Mouse (Mus musculus) midbrain, embryonic 16.5 days (tissue): ENCODE measurements around the gene Rad23b. TPM values are rescaled to one million over a fixed set of nuclear protein-coding genes. Genes with fewer than 3 reads are reported as not detected.

Source experiments
- ATAC-seq: fragments of 200-750 bp; cut with Nextera tagmentation; 2 replicates; pipeline ENCODE4 v1.8.0; 2017; ENCODE audit warnings: moderate TSS enrichment
- H3K27ac ChIP-seq: fragments of 300-500 bp; sonication (generic); 2 replicates; pipeline ENCODE4 v1.5.1; 2014; ENCODE audit warnings: mild to moderate bottlenecking, low read length, mixed read lengths
- H3K27me3 ChIP-seq: fragments of 300-500 bp; sonication (generic); 2 replicates; pipeline ENCODE4 v1.6.1; 2014; ENCODE audit warnings: low read depth, low read length, mixed read lengths; ENCODE audit not compliant: control insufficient read depth, insufficient read depth
- H3K36me3 ChIP-seq: fragments of 300-500 bp; sonication (generic); 2 replicates; pipeline ENCODE4 v1.6.1; 2014; ENCODE audit warnings: mild to moderate bottlenecking, low read length, moderate library complexity, mixed read lengths; ENCODE audit not compliant: control insufficient read depth, insufficient read depth
- H3K4me1 ChIP-seq: fragments of 300-500 bp; sonication (generic); 2 replicates; pipeline ENCODE4 v1.6.1; 2014; ENCODE audit warnings: mild to moderate bottlenecking, low read length, mixed read lengths; ENCODE audit not compliant: control insufficient read depth, insufficient read depth
- H3K4me2 ChIP-seq: fragments of 300-500 bp; sonication (generic); 2 replicates; pipeline ENCODE4 v1.6.1; 2014; ENCODE audit warnings: mild to moderate bottlenecking, low read length, mixed read lengths
- H3K4me3 ChIP-seq: fragments of 300-500 bp; sonication (generic); 2 replicates; pipeline ENCODE4 v1.5.1; 2014; ENCODE audit warnings: low read depth, mild to moderate bottlenecking, low read length, moderate library complexity, mixed read lengths
- H3K9ac ChIP-seq: fragments of 300-500 bp; sonication (generic); 2 replicates; pipeline ENCODE4 v1.6.1; 2014; ENCODE audit warnings: low read depth, low read length, mixed read lengths
- H3K9me3 ChIP-seq: fragments of 300-500 bp; sonication (generic); replicated peaks from 2 replicates; pipeline ENCODE4 v1.6.1; 2014; ENCODE audit warnings: mild to moderate bottlenecking, low read length, mixed read lengths; ENCODE audit not compliant: control insufficient read depth, poor library complexity, severe bottlenecking
- WGBS: fragments of 180-500 bp; shearing (Covaris S2); extraction: QIAGEN DNeasy Blood & Tissue Kit; methylation state at CpG from one replicate; pipeline ENCODE4 v1.1.7; 2014; 5-methylcytosine and 5-hydroxymethylcytosine counted together
- polyA plus RNA-seq: library from polyadenylated mRNA; unstranded; fragments of >200 nt; fragmentation: Nextera tagmentation; extraction: Ambion mirVana; gene quantifications from 2 replicates; pipeline ENCODE4 v1.2.1, GENCODE M21; 2015

Rad23b gene
- polyA plus RNA-seq, 1 experiment from 2014 or later = 84.4 TPM

GRCm38 (mm10) chr4:55350219-55350931 is 532 bp downstream of the Rad23b start:
- H3K4me1 ChIP-seq = peaks cover 39% of the 10 kb centered on the region
- H3K9ac ChIP-seq = peak overlapping the region; percentile 91
- peak overlapping the region; percentile 100 for H3K4me3 ChIP-seq
- H3K36me3 ChIP-seq = no peaks in the 10 kb centered on the region
- peak overlapping the region; percentile 80 for H3K4me2 ChIP-seq
- no peaks in the 10 kb centered on the region for H3K27me3 ChIP-seq
- H3K27ac ChIP-seq = peak overlapping the region; percentile 95
- H3K9me3 ChIP-seq = no peaks in the 10 kb centered on the region
- under 1% methylated on average over 58 of the region's 66 CpGs for WGBS
- peak; percentile 76 for ATAC-seq

GRCm38 (mm10) chr4:55351037-55351436 is 1.2 kb downstream of the Rad23b start:
- no peaks in the 10 kb centered on the region for H3K36me3 ChIP-seq
- WGBS = 17% methylated on average over 12 of the region's 12 CpGs
- peak overlapping the region; percentile 95 for H3K27ac ChIP-seq
- peak overlapping the region; percentile 100 for H3K4me3 ChIP-seq
- H3K4me2 ChIP-seq = peak overlapping the region; percentile 80
- H3K9me3 ChIP-seq = no peaks in the 10 kb centered on the region
- H3K27me3 ChIP-seq = no peaks in the 10 kb centered on the region
- ATAC-seq = no peak
- peaks cover 39% of the 10 kb centered on the region for H3K4me1 ChIP-seq
- peak overlapping the region; percentile 91 for H3K9ac ChIP-seq

- H3K27ac ChIP-seq = no peak overlapping the region
- H3K36me3 ChIP-seq = no peaks in the 10 kb centered on the region
- H3K9ac ChIP-seq = no peak overlapping the region
- H3K4me2 ChIP-seq = peak overlapping the region; percentile 36
- no peak for ATAC-seq
- no peak overlapping the region for H3K4me3 ChIP-seq
- no peaks in the 10 kb centered on the region for H3K27me3 ChIP-seq
- H3K9me3 ChIP-seq = no peaks in the 10 kb centered on the region
- peaks cover 39% of the 10 kb centered on the region for H3K4me1 ChIP-seq
Measured at GRCm38 (mm10) chr4:55351860-55352259, 2.0 kb downstream of the Rad23b start.

GRCm38 (mm10) chr4:55354038-55354437 is 4.2 kb downstream of the Rad23b start:
- no peak for ATAC-seq

GRCm38 (mm10) chr4:55355845-55356244 is 6.0 kb downstream of the Rad23b start:
- Histone ChIP-seq H3K9me3 (no peaks in the 10 kb centered on the region), H3K27ac (no peak overlapping the region), H3K9ac (no peak overlapping the region), H3K4me1 (peaks cover 33% of the 10 kb centered on the region), H3K4me3 (no peak overlapping the region), H3K27me3 (no peaks in the 10 kb centered on the region), H3K4me2 (no peak overlapping the region), H3K36me3 (no peaks in the 10 kb centered on the region)
- WGBS = 96% methylated on average over 1 of the region's 1 CpGs
- no peak for ATAC-seq

More at GRCm38 (mm10) chr4:55354038-55354437, 4.2 kb downstream of the Rad23b start:
- Histone ChIP-seq H3K9me3 (no peaks in the 10 kb centered on the region), H3K36me3 (no peaks in the 10 kb centered on the region), H3K4me2 (no peak overlapping the region), H3K27me3 (no peaks in the 10 kb centered on the region), H3K4me3 (no peak overlapping the region), H3K27ac (no peak overlapping the region), H3K9ac (no peak overlapping the region), H3K4me1 (peaks cover 34% of the 10 kb centered on the region)
- WGBS = 93% methylated on average over 1 of the region's 1 CpGs

GRCm38 (mm10) chr4:55356726-55357125 is 6.9 kb downstream of the Rad23b start:
- WGBS = 88% methylated on average over 3 of the region's 3 CpGs
- Histone ChIP-seq H3K27ac (no peak overlapping the region), H3K36me3 (no peaks in the 10 kb centered on the region), H3K9me3 (no peaks in the 10 kb centered on the region), H3K9ac (no peak overlapping the region), H3K4me3 (no peak overlapping the region), H3K27me3 (no peaks in the 10 kb centered on the region), H3K4me2 (no peak overlapping the region), H3K4me1 (peaks cover 27% of the 10 kb centered on the region)
- no peak for ATAC-seq

GRCm38 (mm10) chr4:55363866-55364265 is 14.0 kb downstream of the Rad23b start:
- Histone ChIP-seq H3K4me3 (no peak overlapping the region), H3K9me3 (no peaks in the 10 kb centered on the region), H3K36me3 (no peaks in the 10 kb centered on the region), H3K27ac (no peak overlapping the region), H3K4me2 (no peak overlapping the region), H3K9ac (no peak overlapping the region), H3K27me3 (no peaks in the 10 kb centered on the region), H3K4me1 (no peaks in the 10 kb centered on the region)
- 97% methylated on average over 4 of the region's 4 CpGs for WGBS
- no peak for ATAC-seq

GRCm38 (mm10) chr4:55364374-55364773 is 14.5 kb downstream of the Rad23b start:
- Histone ChIP-seq H3K36me3 (no peaks in the 10 kb centered on the region), H3K4me3 (no peak overlapping the region), H3K27ac (no peak overlapping the region), H3K27me3 (no peaks in the 10 kb centered on the region), H3K4me1 (no peaks in the 10 kb centered on the region), H3K9ac (no peak overlapping the region), H3K9me3 (no peaks in the 10 kb centered on the region), H3K4me2 (no peak overlapping the region)
- ATAC-seq = no peak
- WGBS = 96% methylated on average over 4 of the region's 4 CpGs

GRCm38 (mm10) chr4:55366014-55366413 is 16.2 kb downstream of the Rad23b start:
- no peaks in the 10 kb centered on the region for H3K9me3 ChIP-seq
- H3K9ac ChIP-seq = no peak overlapping the region
- H3K36me3 ChIP-seq = no peaks in the 10 kb centered on the region
- no peak overlapping the region for H3K4me3 ChIP-seq
- no peaks in the 10 kb centered on the region for H3K4me1 ChIP-seq
- no peaks in the 10 kb centered on the region for H3K27me3 ChIP-seq
- no peak overlapping the region for H3K27ac ChIP-seq
- no peak for ATAC-seq
- H3K4me2 ChIP-seq = no peak overlapping the region
- WGBS = 62% methylated on average over 1 of the region's 1 CpGs
